Mouse (Mus musculus) heart, postnatal 0 days (tissue): ENCODE results near the gene Dcaf6.

Experiments
- CTCF ChIP-seq: IDR thresholded peaks from 2 replicates; pipeline ENCODE4 v1.5.1; 2016; ENCODE audit warnings: antibody characterized with exemption, control low read depth, low read depth
- EP300 ChIP-seq: IDR thresholded peaks from 2 replicates; pipeline ENCODE4 v1.6.1; 2016; ENCODE audit warnings: antibody characterized with exemption, low read depth

GRCm38 (mm10) chr1:165295489-165295888 lies 164.8 kb downstream of the Dcaf6 start, which contains the start of gene Gpr161:
- TF ChIP-seq CTCF (no peak), EP300 (no peak)
